Mouse (Mus musculus): ENCODE measurements around the gene Psmd8. TPM values are rescaled to one million over a fixed set of nuclear protein-coding genes. Genes with fewer than 3 reads are reported as not detected.
A peak's percentile ranks its signal among the peaks of the same experiment; 100 is the strongest.

Gene Psmd8
- total RNA-seq, 2 experiments from 2014 or later: 162 to 164 TPM

DNA sequence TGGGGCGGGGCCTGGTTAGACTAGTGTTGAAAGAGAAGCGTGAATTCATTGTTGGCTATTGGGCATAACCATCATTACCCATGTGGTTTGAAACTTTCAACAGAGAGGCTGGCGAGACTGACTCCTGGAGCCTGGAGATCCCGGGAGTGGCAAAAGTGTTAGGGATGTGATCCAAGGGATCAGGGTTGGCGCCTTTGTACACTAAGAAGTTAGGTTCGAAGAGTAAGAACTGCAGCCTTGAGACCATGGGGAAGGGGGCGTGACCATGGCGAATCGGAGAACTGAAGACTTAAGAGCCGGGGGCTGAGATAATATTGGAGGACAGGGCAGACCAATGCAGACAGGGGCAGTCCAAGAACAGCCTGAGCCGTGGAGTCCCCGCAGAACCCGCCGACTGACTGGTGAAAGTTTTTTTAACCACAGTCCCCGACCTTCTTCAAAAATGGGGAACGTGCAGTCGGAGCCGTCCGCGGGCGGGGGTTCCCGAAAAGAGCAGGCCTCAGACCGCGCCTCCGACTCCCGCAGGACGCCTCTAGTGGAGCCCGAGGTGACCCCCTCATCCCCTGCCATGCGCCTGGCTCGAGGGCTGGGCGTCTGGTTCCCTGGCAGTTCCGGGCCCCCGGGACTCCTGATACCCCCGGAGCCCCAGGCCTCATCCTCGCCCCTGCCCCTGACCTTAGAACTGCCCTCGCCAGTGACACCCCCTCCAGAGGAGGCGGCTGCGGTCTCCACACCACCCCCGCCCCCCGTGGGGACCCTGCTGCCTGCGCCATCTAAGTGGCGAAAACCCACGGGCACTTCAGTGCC lies 9.5 kb downstream of the Psmd8 start:
- peak; percentile 39 for DNase-seq
- intact Hi-C loops (cut with DNase I): loop anchor here (5.0 kb wide), 1 partner anchor 131 kb away; the partner anchor contains the start of gene Dpf1

GRCm38 (mm10) chr7:29170066-29170754 lies 10.3 kb downstream of the Psmd8 start, which contains the start of the genes Ggn and Spred3:
Gene Ggn (plus strand): TSS chr7:29170210.
Gene Spred3 (minus strand): TSS chr7:29170411.
- intact Hi-C loops (cut with DNase I): loop anchor here (5.0 kb wide), 1 partner anchor 132 kb away; the partner anchor contains the start of gene Dpf1
- peak; percentile 61 for DNase-seq

DNA sequence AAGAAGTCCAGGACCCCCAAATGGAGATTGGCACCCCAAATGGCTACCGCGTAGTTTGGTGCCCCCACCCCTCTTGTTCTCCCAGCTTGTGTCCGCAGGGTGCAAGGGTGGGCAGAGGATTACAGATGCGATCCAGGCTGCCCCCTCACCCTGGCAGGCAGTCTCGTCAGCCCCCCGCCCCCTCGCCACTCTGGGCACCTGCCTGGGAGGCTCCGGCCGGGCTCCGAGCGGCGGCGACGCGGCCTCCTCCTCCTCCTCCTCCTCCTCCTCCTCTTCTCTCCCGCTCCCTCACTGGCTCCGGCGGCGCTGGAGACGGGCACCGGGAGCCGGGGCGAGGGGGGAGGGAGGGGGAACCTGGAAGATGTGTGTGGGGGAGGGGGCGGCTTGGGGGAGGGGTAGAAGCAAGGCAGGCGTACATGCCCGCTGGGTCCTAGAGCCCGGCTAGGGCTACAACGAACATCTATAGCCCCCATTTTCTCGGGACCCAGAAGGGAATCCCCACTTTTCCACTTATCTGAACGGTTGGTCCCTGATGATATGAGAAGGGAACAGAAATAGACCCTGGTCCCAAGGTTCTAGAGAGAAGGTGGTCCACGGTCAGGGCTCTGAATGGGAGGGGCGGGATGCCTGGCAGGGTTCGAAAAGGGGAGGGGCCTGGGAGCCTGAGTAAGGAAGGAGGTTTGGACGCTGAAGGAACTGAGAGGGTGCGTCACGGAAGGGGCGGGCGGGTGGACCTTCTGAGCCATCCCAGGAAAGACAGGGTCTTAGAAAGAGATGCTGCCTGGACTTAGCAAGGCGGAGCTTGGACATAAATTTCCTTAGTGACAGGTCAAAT lies 11.1 kb downstream of the Psmd8 start:
- intact Hi-C loops (cut with DNase I): loop anchor here (5.0 to 10.0 kb wide), 2 partner anchors 105 to 133 kb away; partner anchors contain the start of gene Dpf1
- DNase-seq: peak; percentile 92

GRCm38 (mm10) chr7:29168791-29169230 lies 11.7 kb downstream of the Psmd8 start:
- DNase-seq: peak; percentile 61
- intact Hi-C loops (cut with DNase I): loop anchor here (10.0 kb wide), 1 partner anchor 104 kb away; no protein-coding TSS in a partner anchor

- DNase-seq: no peak
- intact Hi-C loops (cut with DNase I): loop anchor here (10.0 kb wide), 1 partner anchor 103 kb away; no protein-coding TSS in a partner anchor
Observed at GRCm38 (mm10) chr7:29168121-29168695, 12.3 kb downstream of the Psmd8 start.

- no peak for DNase-seq
- intact Hi-C loops (cut with DNase I): loop anchor here (10.0 kb wide), 1 partner anchor 103 kb away; no protein-coding TSS in a partner anchor
Observed at GRCm38 (mm10) chr7:29167656-29168055, 12.8 kb downstream of the Psmd8 start.

- DNase-seq: no peak
- intact Hi-C loops (cut with DNase I): loop anchor here (10.0 kb wide), 1 partner anchor 98 kb away; no protein-coding TSS in a partner anchor
Observed at GRCm38 (mm10) chr7:29162750-29163525, 17.6 kb downstream of the Psmd8 start.

DNA sequence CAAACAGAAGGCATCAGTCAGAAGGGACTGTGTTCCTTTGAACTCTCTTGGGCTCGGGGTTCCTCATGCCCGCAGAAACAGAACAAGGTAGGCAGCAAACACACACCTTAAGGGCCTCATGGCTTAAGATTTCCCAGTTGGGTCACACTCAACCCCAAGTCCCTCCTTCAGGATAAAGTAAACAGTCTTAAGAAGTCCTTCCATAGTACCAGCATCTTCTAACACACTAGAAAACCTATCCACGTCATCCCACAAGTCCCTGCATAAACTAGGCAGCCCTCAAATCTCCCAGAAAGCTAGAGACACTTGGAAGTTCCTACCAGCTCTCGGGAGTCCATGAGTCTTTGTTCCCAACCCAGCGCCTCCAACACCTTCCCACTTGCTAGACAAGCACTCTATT lies 18.2 kb downstream of the Psmd8 start:
- DNase-seq: no peak
- intact Hi-C loops (cut with DNase I): loop anchor here (10.0 kb wide), 1 partner anchor 97 kb away; no protein-coding TSS in a partner anchor

DNA sequence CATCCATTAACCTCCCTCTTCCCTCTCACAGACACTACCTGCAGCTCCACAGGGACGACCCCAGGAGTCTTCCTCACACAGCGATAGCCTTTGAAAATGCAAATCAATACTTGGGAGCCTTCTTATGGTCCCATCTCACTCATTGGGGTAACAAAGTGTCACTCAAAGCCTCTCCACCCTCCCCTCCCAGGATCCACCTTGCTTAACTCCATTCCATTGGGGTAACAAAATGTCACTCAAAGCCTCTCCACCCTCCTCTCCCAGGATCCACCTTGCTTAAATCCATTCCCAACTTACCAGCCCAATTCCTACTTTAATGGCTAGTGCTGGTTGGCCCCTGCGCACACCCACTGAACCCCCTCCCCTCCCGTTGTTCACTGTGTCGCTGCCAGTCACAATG lies 22.2 kb downstream of the Psmd8 start:
- intact Hi-C loops (cut with DNase I): no loop called here

GRCm38 (mm10) chr7:29155838-29156782 lies 24.4 kb downstream of the Psmd8 start, which contains the start of gene Fam98c:
Gene Fam98c (minus strand): TSS chr7:29156234.
- DNase-seq: peak; percentile 85
- intact Hi-C loops (cut with DNase I): no loop called here

More for the DNA sequence above, 22.2 kb downstream of the Psmd8 start:
- DNase-seq: no peak

DNA sequence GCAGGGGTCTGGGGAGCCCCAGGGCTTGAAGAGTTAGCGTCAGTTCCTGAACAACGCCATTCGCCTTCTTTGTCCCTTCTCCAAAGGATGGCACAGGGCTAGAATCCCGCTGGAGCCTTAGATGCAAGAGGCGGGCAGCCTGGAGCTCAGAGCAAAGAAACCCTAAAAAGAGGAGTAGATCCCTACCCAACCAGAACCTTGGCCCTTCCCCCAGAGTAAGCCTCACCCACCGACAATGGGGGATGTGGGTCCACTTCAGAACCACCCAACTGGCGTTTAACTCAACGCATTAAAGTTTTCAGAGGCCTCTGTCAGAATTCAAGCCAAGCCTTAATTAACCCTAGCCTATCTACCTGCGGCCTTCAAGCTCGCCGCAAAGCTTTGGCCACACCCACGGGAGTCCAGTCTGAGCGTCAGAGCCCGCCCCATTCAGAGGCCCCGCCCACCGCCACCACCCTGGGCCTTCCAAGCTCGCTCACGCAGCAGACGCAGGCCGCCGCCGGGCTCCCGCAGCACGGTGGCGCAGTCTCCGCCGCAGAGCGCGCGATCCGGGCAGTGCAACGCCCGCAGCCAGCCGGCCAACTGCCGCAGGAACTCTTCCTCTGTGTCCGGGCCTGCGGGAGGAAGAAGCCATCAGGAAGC lies 25.2 kb downstream of the Psmd8 start:
- DNase-seq: peak; percentile 90
- intact Hi-C loops (cut with DNase I): no loop called here

DNA sequence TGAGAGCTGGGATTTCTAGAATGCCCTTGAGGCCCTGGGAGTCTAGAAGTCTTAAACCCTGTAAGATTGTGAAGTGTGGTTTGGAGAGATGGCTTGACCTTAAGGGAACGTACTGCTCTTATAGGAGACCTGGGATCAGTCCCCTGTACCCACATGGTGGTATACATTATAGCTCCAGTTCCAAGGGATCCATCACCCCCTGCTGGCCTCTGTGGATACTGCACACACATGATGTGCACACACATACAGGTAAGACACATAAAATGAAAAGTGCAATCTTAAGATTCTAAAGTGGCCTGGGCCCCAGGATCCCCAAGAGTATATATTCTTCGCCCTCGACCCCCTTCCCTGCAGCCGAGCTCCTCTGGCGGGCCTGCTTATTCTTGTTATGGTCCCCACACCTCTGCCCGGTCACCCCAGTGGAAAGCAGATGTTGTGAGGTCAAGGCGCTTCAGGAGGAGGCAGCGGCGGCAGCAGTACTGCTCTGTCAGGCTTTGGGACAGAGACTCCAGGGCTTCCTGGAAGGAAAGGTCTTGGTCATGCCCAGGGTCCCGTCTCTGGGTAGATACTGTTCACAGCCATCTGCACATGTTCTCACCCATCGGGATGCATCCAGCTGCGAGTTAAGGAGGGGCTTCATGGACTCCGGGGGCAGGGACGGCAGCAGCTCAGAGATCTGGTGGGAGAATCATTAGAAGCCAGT lies 26.3 kb downstream of the Psmd8 start:
- no peak for DNase-seq
- intact Hi-C loops (cut with DNase I): no loop called here

DNA sequence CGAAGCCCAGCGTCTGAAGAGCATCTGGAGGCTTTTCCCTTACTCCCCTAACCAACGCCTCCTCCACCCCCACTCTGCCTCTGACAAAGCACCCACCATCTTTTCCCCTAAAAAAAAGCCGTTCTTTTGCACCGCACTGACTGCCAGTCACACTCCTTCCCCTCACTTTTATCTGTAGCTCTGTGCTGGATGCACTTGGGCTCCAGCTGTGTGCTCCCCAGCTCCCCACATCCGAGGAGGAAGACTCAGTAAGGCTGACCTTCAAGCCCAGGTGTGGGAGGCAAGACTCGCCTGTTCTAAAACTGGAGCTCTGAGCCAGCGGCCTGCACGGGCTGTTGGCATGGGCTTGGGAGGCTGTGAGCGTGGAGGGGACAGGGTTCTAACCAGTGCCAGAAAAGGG lies 29.0 kb downstream of the Psmd8 start:
- DNase-seq: no peak
- intact Hi-C loops (cut with DNase I): no loop called here

GRCm38 (mm10) chr7:29148771-29149170 lies 31.7 kb downstream of the Psmd8 start:
- no peak for DNase-seq
- intact Hi-C loops (cut with DNase I): no loop called here

DNA sequence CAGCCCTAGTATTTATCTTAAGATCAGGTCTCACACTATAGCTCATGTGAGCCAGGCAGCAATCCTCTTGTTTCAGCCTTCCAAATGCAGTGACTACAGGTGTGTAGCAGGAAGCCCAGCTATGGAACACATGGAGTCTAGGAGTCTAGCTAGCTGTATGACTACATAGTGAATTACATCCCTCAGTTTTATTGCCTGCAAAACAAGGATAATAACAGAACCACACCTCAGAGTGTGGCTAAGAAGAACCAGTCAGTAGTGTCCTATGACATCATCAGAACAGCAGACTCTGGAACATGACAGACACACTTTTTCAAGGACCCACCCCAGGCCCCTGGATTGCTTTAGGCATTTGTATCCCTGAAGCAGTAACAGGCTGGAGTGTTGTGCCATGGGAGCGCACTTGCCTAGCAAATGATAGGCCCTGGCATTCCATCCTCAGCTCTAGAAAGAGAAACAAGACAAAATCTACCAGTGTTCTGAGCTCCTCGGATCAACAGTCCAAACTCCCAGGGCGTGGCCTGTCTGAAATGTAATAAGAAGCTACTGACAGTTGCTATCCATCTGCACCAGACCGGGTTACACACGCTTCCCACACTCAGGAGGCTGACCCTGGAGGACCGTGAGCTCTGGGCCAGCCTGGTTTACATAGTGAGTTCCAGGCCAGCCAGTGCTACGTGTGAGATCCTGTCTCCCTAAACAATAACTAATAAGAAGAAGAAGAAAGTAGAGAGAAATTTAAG lies 33.7 kb downstream of the Psmd8 start:
- no peak for DNase-seq
- intact Hi-C loops (cut with DNase I): no loop called here

- intact Hi-C loops (cut with DNase I): no loop called here
- no peak for DNase-seq
Observed at GRCm38 (mm10) chr7:29144006-29144405, 36.5 kb downstream of the Psmd8 start.
